Mouse (Mus musculus): ENCODE measurements around the gene Olfr810.

Gene Olfr810

GRCm38 (mm10) chr10:129794817-129795216 is at the start of gene Olfr810:
Olfr810 (minus strand) TSS chr10:129794917.
- DNase-seq (ENCODE audit: low spot score in 2 of 2): no peak

- no peak for DNase-seq (ENCODE audit: low spot score in 2 of 2)
Measured at GRCm38 (mm10) chr10:129804296-129804695, 9.6 kb upstream of the Olfr810 start, which contains the start of gene Olfr811. Olfr811 (minus strand) TSS chr10:129804396.

- DNase-seq (ENCODE audit: low spot score in 2 of 2): no peak
Measured at GRCm38 (mm10) chr10:129778123-129778522, 16.6 kb downstream of the Olfr810 start.

- no peak for DNase-seq (ENCODE audit: low spot score in 2 of 2)
Measured at GRCm38 (mm10) chr10:129774338-129774737, 20.4 kb downstream of the Olfr810 start, which contains the start of gene Olfr809. Olfr809 (plus strand) TSS chr10:129774638.

- DNase-seq (ENCODE audit: low spot score in 2 of 2): no peak
Measured at GRCm38 (mm10) chr10:129765182-129765581, 29.5 kb downstream of the Olfr810 start, which contains the start of gene Olfr808. Olfr808 (plus strand) TSS chr10:129765482.

- no peak for DNase-seq (ENCODE audit: low spot score in 2 of 2)
Measured at GRCm38 (mm10) chr10:129757693-129758092, 37.0 kb downstream of the Olfr810 start, which contains the start of gene Olfr807. Olfr807 (minus strand) TSS chr10:129757793.

- no peak for DNase-seq (ENCODE audit: low spot score in 2 of 2)
Measured at GRCm38 (mm10) chr10:129741821-129742220, 52.9 kb downstream of the Olfr810 start, which contains the start of gene Olfr806. Olfr806 (minus strand) TSS chr10:129741921.

All from right cerebral cortex, postnatal 36 days (tissue).